In the genomic region with DNA sequence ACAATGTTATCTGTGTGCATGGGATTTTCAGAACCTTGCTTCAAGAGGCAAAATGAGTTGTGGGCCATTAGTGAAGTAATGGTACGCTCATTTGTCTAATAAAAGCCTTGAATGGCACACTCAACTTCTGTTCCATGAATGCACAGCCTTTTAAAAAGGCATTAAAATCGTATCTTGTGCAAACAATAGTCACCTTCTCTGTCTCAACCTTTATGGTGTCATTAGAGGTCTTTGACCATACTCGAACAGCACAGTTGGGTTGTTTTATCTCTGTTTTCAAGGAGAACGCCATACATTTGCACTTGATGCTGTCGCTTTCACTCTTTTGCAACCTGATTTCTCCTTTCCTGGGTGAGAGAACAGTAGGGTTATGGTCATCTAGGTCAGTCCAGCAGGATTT, we compare ENCODE assay signal across 22 mouse cellular contexts. TPM values are rescaled to one million over a fixed set of nuclear protein-coding genes. Genes with fewer than 3 reads are reported as not detected.
"Had no signal": no experiment of that assay in that cellular context is flagged by ENCODE, and none has a peak within 500 bp of the region (broad histone marks: within the 10 kb centered on the region; RNA-seq: fewer than 3 reads in every experiment).

No protein-coding gene starts in this region.

- H3K9ac ChIP-seq: lung, embryonic 14.5 days; midbrain, embryonic 12.5 days; neural tube, embryonic 13.5 days; neural tube, embryonic 15.5 days; stomach, embryonic 15.5 days had no signal

- H3K9me3 ChIP-seq: midbrain, embryonic 10.5 days; midbrain, embryonic 12.5 days; neural tube, embryonic 13.5 days; neural tube, embryonic 15.5 days; stomach, embryonic 15.5 days had no signal

- DNase-seq: lung, adult 18-20 months; lung, embryonic 14.5 days; lung, postnatal 10 days; lung, postnatal 4 days; midbrain, embryonic 14.5 days; retina, postnatal 1 day; right cerebral cortex, adult 18-20 months; right cerebral cortex, postnatal 25 days; right cerebral cortex, postnatal 4 days; spleen, adult 18-20 months; thymus, adult 18-20 months; thymus, postnatal 14 days; thymus, postnatal 36 days had no signal

- H3K27ac ChIP-seq: midbrain, embryonic 10.5 days; midbrain, embryonic 12.5 days; neural tube, embryonic 13.5 days; neural tube, embryonic 15.5 days; stomach, embryonic 15.5 days had no signal

- H3K4me2 ChIP-seq: lung, embryonic 14.5 days; midbrain, embryonic 12.5 days; neural tube, embryonic 13.5 days; neural tube, embryonic 15.5 days; stomach, embryonic 15.5 days had no signal

- H3K4me3 ChIP-seq: midbrain, embryonic 10.5 days; midbrain, embryonic 12.5 days; myocyte; neural tube, embryonic 13.5 days; neural tube, embryonic 15.5 days; stomach, embryonic 15.5 days had no signal

- H3K27me3 ChIP-seq: midbrain, embryonic 12.5 days; neural tube, embryonic 13.5 days; neural tube, embryonic 15.5 days; stomach, embryonic 15.5 days had no signal

- H3K4me1 ChIP-seq: midbrain, embryonic 12.5 days; neural tube, embryonic 13.5 days; neural tube, embryonic 15.5 days had no signal

- ATAC-seq: midbrain, embryonic 16.5 days had no signal

- H3K36me3 ChIP-seq: midbrain, embryonic 10.5 days; midbrain, embryonic 12.5 days; neural tube, embryonic 13.5 days; neural tube, embryonic 15.5 days; stomach, embryonic 15.5 days had no signal

RNA-seq across cellular contexts. Expression of a gene that starts 3.7 kb away (rescaled TPM):
- polyA plus RNA-seq: midbrain, embryonic 10.5 days; midbrain, embryonic 12.5 days; midbrain, embryonic 14.5 days; midbrain, embryonic 16.5 days; neural tube, embryonic 11.5 days; neural tube, embryonic 13.5 days; neural tube, embryonic 15.5 days; small intestine, adult 2 months; stomach, embryonic 15.5 days had no signal
